Mouse (Mus musculus) embryonic facial prominence, embryonic 15.5 days (tissue): ENCODE data around the gene Hhipl1. TPM values are rescaled to one million over a fixed set of nuclear protein-coding genes. Genes with fewer than 3 reads are reported as not detected.

Source experiments
- ATAC-seq: fragments of 200-750 bp; cut with Nextera tagmentation; 2 replicates; pipeline ENCODE4 v1.8.0; 2017; ENCODE audit warnings: low read depth, moderate TSS enrichment; ENCODE audit not compliant: insufficient number of reproducible peaks, low FRiP score, low TSS enrichment
- H3K27ac ChIP-seq: fragments of 300-500 bp; sonication (generic); replicated peaks from 2 replicates; pipeline ENCODE4 v1.5.1; 2015; ENCODE audit warnings: mild to moderate bottlenecking, inconsistent platforms
- H3K27me3 ChIP-seq: fragments of 300-500 bp; sonication (generic); 2 replicates; pipeline ENCODE4 v1.6.1; 2015; ENCODE audit warnings: inconsistent platforms
- H3K36me3 ChIP-seq: fragments of 300-500 bp; sonication (generic); 2 replicates; pipeline ENCODE4 v1.6.1; 2015; ENCODE audit warnings: mild to moderate bottlenecking, inconsistent platforms
- H3K4me1 ChIP-seq: fragments of 300-500 bp; sonication (generic); 2 replicates; pipeline ENCODE4 v1.6.1; 2015; ENCODE audit warnings: inconsistent platforms
- H3K4me2 ChIP-seq: fragments of 300-500 bp; sonication (generic); replicated peaks from 2 replicates; pipeline ENCODE4 v1.6.1; 2015; ENCODE audit warnings: mild to moderate bottlenecking, inconsistent platforms
- H3K4me3 ChIP-seq: fragments of 300-500 bp; sonication (generic); replicated peaks from 2 replicates; pipeline ENCODE4 v1.5.1; 2015; ENCODE audit warnings: mild to moderate bottlenecking, inconsistent platforms
- H3K9ac ChIP-seq: fragments of 300-500 bp; sonication (generic); 2 replicates; pipeline ENCODE4 v1.6.1; 2015; ENCODE audit warnings: inconsistent platforms
- H3K9me3 ChIP-seq: fragments of 300-500 bp; sonication (generic); replicated peaks from 2 replicates; pipeline ENCODE4 v1.6.1; 2016; ENCODE audit warnings: inconsistent platforms
- WGBS: fragments of 180-500 bp; shearing (Covaris S2); methylation state at CpG from one replicate; pipeline ENCODE4 v1.1.7; 2015; 5-methylcytosine and 5-hydroxymethylcytosine counted together
- polyA plus RNA-seq: library from polyadenylated mRNA; unstranded; fragments of >200 nt; fragmentation: Nextera tagmentation; extraction: Ambion mirVana; gene quantifications from 2 replicates; pipeline ENCODE4 v1.2.1, GENCODE M21; 2015

The Hhipl1 gene
- polyA plus RNA-seq, 1 experiment from 2014 or later: 0.67 TPM

DNA sequence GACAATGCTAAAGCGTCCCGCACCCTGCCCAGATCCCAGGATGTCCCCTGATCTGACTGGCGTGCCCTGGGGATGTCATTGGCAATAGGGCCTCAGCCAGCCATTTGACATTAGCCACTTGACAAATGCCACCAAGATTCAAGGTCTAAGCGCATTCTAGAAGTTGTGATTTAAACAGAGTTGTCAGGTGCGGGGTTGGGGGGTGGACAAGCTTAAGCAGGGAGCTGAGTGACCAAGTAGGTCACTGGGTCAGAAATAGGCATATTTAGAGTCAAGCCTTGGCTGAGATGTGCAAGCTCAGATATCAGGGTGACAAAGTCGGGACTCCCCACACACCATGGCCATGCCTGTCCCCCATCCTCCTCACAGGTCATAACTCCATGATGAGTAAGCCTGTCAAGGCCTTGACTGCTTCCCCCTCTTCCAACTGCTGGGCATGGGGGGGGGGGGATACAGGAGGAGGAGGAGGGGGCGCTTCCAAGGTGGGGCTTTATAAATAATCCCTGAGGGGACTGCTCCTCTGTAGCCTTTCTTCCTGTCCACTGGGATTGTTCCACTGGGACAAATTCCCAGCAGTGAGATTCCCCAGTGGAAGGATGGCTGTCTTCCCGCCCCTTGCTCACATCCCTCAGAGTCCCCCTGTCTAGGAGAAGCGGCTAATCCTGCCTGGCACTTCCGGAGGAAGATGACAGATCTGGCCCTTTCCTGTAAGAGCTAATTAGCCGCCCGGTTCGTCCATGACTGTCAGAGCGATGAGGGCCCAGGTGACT, 21.4 kb upstream of the Hhipl1 start:
- Histone ChIP-seq H3K4me1 (peaks cover 14% of the 10 kb centered on the region; the same call in 1 of the 2 replicates), H3K4me2 (no peak overlapping the region), H3K4me3 (no peak overlapping the region), H3K27me3 (no peaks in the 10 kb centered on the region), H3K9me3 (no peaks in the 10 kb centered on the region), H3K27ac (no peak overlapping the region), H3K9ac (no peak overlapping the region), H3K36me3 (no peaks in the 10 kb centered on the region)
- WGBS: 32% methylated on average over 14 of the region's 14 CpGs
- no peak for ATAC-seq

DNA sequence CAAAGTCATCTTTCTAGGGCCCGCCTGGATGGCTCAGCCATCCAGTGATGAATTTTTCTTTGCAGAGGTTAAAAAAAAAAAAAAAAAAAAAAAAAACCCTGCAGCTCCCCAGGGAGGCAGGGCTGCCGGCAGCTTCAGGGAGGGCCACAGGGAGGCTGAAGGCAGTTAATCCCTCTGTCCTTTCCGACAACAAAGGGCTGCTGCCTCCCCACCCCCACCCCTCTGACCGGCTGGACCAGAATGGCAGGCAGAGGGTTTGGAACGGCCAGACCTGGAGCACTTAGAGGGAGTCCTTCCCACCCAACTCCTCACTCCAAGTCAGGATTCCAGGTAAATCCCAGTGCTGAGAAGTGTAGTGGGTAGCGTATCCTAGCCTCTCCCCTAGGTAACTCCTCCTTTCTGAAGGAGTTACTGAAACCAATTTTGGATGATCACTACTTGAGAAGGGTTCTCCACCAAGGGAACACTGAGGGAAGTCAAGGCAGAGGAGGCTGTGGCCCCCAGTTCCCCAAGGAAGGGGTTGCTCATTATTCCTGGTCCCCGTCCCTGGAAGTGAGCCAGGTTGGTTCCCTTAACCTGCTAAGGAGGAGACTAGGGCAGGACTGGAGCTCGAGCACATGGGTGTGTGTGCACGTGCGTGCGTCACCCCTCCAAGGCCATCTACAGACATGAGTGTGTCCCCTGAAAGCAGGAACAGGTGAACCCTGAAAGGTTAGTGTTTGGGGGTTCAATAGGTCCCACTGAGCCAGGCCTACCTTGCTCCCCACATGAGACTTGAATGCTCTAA, 20.7 kb upstream of the Hhipl1 start:
- Histone ChIP-seq H3K27ac (peak overlapping the region; percentile 11; the same call in 1 of the 2 replicates), H3K4me3 (no peak overlapping the region), H3K9me3 (no peaks in the 10 kb centered on the region), H3K9ac (no peak overlapping the region), H3K4me1 (peaks cover 14% of the 10 kb centered on the region; the same call in 1 of the 2 replicates), H3K27me3 (no peaks in the 10 kb centered on the region), H3K4me2 (no peak overlapping the region), H3K36me3 (no peaks in the 10 kb centered on the region)
- ATAC-seq: no peak
- WGBS: 31% methylated on average over 11 of the region's 11 CpGs

DNA sequence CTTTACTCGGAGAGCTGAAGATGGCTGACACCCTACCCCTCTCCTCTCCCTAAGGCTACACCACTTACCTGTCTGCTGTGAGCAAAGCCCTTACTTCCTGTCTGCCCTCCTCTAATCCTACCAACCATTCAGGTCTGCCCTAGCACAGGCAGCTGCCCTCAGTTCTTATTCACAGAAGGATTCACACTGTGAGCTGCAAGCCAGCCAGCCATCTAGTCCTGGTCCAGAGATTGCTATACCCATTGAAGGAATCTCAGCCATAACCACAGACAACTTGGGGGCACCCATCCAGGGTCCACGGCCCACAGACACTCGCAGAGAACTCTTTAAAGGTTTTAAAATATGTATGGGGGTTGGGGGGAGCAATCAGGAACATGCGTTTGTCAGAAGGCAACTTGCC, 19.7 kb upstream of the Hhipl1 start:
- H3K27ac ChIP-seq: no peak overlapping the region; the same call in 1 of the 2 replicates
- no peaks in the 10 kb centered on the region for H3K36me3 ChIP-seq
- H3K4me3 ChIP-seq: no peak overlapping the region
- WGBS: 66% methylated on average over 4 of the region's 4 CpGs
- H3K27me3 ChIP-seq: no peaks in the 10 kb centered on the region
- no peak overlapping the region for H3K9ac ChIP-seq
- ATAC-seq: no peak
- no peak overlapping the region for H3K4me2 ChIP-seq
- H3K4me1 ChIP-seq: peaks cover 14% of the 10 kb centered on the region; the same call in 1 of the 2 replicates
- no peaks in the 10 kb centered on the region for H3K9me3 ChIP-seq

DNA sequence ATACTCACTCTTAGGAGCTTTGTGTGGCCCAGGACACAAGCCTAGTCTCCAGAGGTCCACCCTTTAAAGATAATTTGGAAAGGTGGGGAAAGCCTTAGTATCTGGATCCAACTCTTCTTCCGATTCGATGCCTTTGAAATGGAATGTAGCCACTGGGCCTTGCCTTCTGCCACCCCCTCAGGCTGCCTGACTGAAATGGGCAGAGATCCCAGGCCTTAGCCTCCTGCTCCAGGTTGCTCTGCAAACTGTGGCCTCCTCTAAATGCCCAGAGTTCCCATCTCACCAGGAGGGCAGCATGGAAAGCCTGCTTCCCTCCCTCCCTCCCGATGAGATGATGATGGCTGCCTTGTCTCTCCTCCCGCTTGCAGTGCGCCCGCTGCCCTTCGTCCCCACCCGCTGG, 19.1 kb upstream of the Hhipl1 start:
- Histone ChIP-seq H3K4me3 (no peak overlapping the region), H3K4me1 (peaks cover 14% of the 10 kb centered on the region; the same call in 1 of the 2 replicates), H3K27me3 (no peaks in the 10 kb centered on the region), H3K4me2 (no peak overlapping the region), H3K9ac (no peak overlapping the region), H3K9me3 (no peaks in the 10 kb centered on the region), H3K27ac (no peak overlapping the region), H3K36me3 (no peaks in the 10 kb centered on the region)
- ATAC-seq: no peak
- WGBS: 90% methylated on average over 8 of the region's 8 CpGs

DNA sequence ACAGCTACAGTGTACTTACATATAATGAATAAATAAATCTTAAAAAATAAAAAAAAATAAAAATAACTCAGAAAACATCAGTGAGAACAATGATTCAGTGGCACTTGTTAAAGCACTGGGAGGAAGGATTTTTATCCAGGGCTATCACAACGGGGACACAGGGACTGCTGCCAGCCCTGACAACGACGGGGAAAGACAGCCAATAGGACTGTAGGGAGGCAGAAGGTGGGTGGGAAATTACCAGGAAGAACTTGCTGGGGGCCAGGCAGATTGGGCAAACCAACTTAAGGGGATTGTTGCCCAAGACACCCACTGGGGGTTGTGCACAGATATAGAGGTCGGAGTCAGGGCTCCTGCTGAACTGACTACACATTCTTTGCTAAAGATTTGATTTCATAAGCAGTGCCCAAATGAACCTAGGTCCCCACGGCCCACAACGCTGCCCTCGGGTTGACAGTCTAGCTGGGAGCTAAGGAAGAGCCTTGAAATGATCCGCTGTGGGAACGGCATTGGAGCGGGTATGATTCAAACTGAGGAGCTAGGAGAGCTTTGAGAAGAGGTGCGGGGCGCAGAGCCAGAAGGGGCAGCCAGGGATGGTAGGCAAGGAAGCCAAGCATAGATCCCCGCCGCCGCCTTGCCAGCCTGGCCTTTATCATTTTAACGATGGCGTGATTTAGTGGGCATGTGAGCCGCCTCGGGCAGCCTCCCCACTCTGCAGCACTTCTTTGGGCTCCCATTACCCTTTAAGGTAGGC, 17.8 kb upstream of the Hhipl1 start:
- 80% methylated on average over 19 of the region's 19 CpGs for WGBS
- H3K36me3 ChIP-seq: no peaks in the 10 kb centered on the region
- no peak overlapping the region for H3K9ac ChIP-seq
- H3K4me1 ChIP-seq: peaks cover 25% of the 10 kb centered on the region
- no peak overlapping the region for H3K4me3 ChIP-seq
- no peaks in the 10 kb centered on the region for H3K9me3 ChIP-seq
- H3K4me2 ChIP-seq: no peak overlapping the region
- no peak overlapping the region for H3K27ac ChIP-seq
- H3K27me3 ChIP-seq: no peaks in the 10 kb centered on the region
- no peak for ATAC-seq

DNA sequence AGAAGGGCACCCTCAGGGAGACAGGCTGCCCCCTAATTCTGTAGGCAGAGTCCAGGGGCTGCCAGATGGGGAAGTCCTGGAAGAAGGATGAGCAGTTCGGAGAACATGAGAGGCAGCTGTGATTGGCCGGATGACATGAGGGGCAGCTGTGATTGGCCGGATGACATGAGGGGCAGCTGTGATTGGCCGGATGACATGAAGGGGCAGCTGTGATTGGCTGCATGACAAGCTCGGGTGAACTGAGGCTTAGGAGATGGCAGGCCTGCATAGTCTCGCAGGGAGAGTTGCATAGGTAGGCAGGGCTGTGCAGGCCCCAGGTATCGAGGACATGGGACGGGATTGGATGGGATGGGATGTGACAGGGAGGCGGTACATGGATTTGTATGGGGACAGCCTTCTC, 13.7 kb upstream of the Hhipl1 start:
- H3K4me1 ChIP-seq: peaks cover 19% of the 10 kb centered on the region

DNA sequence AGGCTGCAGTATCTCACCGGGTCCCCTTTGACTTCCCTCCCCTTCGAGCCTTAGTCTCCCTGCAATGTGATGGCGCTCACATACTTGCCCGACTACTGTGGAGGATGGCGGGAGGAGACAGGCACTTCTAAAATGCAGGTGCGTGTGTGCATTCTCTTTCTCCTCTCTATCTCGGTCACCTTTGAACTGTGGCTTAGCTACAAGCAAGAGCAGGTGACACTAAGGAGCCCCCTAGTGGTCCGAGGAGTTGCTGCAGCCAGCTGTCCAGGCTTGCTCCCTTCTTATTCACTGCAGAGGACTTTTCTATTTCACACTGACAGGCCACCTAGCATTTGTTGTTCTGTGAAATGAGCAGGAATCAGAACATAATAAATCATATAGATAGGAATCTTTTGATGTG, 13.1 kb upstream of the Hhipl1 start:
- no peak overlapping the region for H3K27ac ChIP-seq
- H3K9me3 ChIP-seq: no peaks in the 10 kb centered on the region
- ATAC-seq: no peak
- no peaks in the 10 kb centered on the region for H3K27me3 ChIP-seq
- WGBS: 4% methylated on average over 8 of the region's 8 CpGs
- H3K4me3 ChIP-seq: no peak overlapping the region
- H3K9ac ChIP-seq: no peak overlapping the region
- H3K36me3 ChIP-seq: no peaks in the 10 kb centered on the region
- H3K4me2 ChIP-seq: peak overlapping the region; percentile 29
- peaks cover 19% of the 10 kb centered on the region for H3K4me1 ChIP-seq

More for the DNA sequence above, 13.7 kb upstream of the Hhipl1 start:
- Histone ChIP-seq H3K27me3 (no peaks in the 10 kb centered on the region), H3K27ac (no peak overlapping the region), H3K9ac (no peak overlapping the region), H3K36me3 (no peaks in the 10 kb centered on the region), H3K4me3 (no peak overlapping the region), H3K4me2 (no peak overlapping the region), H3K9me3 (no peaks in the 10 kb centered on the region)
- WGBS: 10% methylated on average over 9 of the region's 9 CpGs
- ATAC-seq: peak; percentile 59; the same call in 1 of the 2 replicates

DNA sequence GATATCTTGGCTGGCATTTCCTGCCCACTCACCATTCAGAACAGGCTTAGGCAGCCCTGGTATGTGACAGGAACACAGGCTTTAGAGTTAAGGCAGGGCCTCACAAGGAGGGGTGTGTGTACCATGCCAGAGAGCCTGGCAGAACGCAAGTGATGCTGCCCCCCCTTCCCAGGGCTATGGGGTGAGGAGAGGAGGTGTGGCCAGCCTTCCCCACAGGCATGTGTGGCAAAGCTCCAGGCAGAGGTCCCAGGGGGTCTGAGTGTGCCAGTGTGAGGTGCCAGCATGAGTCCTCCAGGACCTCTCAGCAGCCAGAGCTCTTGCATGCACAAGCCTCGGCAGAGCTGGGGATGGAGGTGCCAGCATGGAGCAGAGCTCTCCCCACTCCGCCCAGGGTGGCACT, 11.4 kb upstream of the Hhipl1 start:
- no peak overlapping the region for H3K4me2 ChIP-seq
- H3K4me1 ChIP-seq: peaks cover 19% of the 10 kb centered on the region
- 59% methylated on average over 3 of the region's 3 CpGs for WGBS
- H3K4me3 ChIP-seq: no peak overlapping the region
- no peaks in the 10 kb centered on the region for H3K9me3 ChIP-seq
- H3K36me3 ChIP-seq: no peaks in the 10 kb centered on the region
- no peak overlapping the region for H3K27ac ChIP-seq
- ATAC-seq: no peak
- no peaks in the 10 kb centered on the region for H3K27me3 ChIP-seq
- H3K9ac ChIP-seq: no peak overlapping the region

DNA sequence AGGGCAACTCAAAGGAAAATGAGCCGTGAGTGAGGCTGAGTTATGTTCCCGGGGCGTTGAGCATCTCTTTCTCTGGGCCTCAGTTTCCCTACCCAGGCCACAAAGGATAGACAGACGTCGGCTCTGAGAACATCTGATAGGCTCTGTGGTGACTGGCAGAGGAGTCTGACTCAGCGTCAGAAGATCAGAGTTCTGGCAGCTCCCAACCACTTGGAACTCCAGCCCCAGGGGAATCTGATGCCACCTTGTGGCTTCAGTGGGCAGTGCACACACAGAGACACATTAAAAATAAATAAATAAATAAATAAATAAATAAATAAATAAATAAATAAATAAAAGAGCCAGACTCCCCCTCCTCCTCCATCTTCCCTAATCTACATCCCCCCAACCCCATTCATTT, 9.0 kb upstream of the Hhipl1 start:
- H3K4me3 ChIP-seq: no peak overlapping the region
- WGBS: 77% methylated on average over 6 of the region's 6 CpGs
- H3K36me3 ChIP-seq: no peaks in the 10 kb centered on the region
- H3K4me1 ChIP-seq: peaks cover 21% of the 10 kb centered on the region
- no peaks in the 10 kb centered on the region for H3K9me3 ChIP-seq
- H3K27ac ChIP-seq: no peak overlapping the region
- H3K27me3 ChIP-seq: no peaks in the 10 kb centered on the region
- no peak overlapping the region for H3K9ac ChIP-seq
- H3K4me2 ChIP-seq: no peak overlapping the region
- ATAC-seq: no peak

DNA sequence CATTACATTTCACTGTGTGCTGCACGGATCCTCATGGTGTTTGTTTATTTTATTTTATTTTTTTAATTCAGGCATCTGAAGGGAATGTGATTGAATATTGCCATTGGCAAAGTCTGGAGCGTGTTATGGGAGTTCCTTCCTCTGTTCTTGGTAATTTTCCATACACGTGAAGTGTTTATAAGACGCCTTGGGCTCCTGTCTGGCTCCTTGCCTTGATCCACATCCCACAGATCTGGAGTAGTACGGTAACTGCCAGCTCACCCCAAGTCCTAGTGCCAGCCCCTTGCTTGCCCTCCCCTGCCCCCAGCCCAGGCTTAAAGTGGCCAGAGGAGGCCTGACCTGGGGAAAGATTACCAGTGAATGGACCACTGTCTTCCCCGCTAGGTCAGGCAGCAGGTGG, 5.1 kb upstream of the Hhipl1 start:
- peaks cover 7% of the 10 kb centered on the region for H3K4me1 ChIP-seq
- H3K27ac ChIP-seq: no peak overlapping the region
- no peak for ATAC-seq
- no peak overlapping the region for H3K9ac ChIP-seq
- no peaks in the 10 kb centered on the region for H3K9me3 ChIP-seq
- H3K27me3 ChIP-seq: peaks cover 17% of the 10 kb centered on the region
- no peaks in the 10 kb centered on the region for H3K36me3 ChIP-seq
- WGBS: 40% methylated on average over 6 of the region's 6 CpGs
- no peak overlapping the region for H3K4me3 ChIP-seq
- H3K4me2 ChIP-seq: no peak overlapping the region

DNA sequence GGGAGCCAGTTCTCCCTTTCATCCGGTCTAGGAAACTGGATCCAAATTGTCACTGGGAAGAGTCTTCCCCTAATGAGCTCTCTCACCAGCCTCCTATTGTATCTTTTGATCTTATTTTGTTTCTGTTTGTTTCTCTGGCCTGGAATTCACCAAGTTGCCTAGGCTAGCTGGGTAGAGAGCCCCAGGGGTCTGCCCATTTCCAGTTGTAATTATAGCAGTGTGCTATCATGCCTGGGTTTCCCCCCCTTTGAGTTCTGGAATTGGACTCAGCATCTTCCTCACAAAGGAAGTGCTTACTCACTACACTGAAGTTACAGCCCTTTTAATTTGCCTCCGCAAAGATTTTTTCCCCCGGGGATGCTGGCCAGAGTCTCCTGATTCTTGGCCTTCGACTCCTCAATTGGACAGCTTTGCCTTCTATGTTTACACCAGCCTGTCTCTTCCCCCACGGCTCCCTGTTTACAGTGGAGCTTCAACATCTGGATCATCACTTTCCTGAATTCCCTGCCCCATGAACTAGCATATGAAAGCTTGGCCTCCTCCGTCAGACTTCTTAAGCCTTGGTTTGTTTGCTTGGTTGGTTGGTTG, 2.2 kb upstream of the Hhipl1 start:
- peaks cover 37% of the 10 kb centered on the region for H3K27me3 ChIP-seq
- WGBS: 29% methylated on average over 6 of the region's 6 CpGs
- no peak overlapping the region for H3K9ac ChIP-seq
- H3K4me2 ChIP-seq: no peak overlapping the region
- no peak overlapping the region for H3K27ac ChIP-seq
- no peaks in the 10 kb centered on the region for H3K36me3 ChIP-seq
- no peaks in the 10 kb centered on the region for H3K9me3 ChIP-seq
- H3K4me3 ChIP-seq: no peak overlapping the region
- H3K4me1 ChIP-seq: peaks cover 14% of the 10 kb centered on the region
- ATAC-seq: no peak
